Mouse (Mus musculus): ENCODE data around the gene Ksr1.

Gene Ksr1

DNA sequence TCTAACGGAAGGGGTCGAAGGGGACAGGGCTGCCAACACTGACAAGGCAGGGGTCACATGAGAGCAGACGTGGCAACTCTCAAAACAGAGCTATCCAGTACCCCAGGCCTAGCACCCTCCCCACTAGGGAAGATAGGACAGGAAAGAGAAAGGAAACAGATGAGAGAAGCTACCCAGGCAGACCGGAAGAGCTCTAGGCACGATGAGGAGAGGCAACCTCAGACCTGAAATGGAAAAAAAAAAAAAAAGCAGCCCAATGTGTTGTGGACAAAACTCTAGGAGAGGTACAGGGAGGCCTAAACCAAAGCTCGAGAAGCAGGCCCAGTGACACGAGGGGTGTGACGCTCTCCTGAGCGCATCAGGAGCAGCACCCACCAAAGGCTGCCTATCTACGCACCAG, 23.7 kb downstream of the Ksr1 start:
- no peak for DNase-seq (ENCODE audit: low spot score)

DNA sequence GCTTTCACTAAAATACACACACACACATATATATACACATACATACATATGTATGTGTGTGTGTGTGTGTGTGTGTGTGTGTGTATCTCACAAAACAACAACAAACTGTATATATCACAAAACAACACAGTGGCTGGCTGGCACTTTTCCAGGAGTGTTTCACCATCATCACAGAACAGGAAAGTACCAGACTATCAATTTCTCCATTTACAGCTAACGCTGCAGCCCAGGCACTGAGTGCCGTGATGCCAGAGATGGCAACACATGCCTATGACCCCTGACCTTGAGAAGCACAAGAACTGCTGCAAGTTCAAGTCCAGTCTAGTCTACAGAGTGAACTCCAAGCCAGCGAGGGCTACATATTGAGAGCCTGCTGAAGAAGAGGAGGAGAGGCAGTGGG, 26.1 kb downstream of the Ksr1 start:
- no peak for DNase-seq (ENCODE audit: low spot score)

DNA sequence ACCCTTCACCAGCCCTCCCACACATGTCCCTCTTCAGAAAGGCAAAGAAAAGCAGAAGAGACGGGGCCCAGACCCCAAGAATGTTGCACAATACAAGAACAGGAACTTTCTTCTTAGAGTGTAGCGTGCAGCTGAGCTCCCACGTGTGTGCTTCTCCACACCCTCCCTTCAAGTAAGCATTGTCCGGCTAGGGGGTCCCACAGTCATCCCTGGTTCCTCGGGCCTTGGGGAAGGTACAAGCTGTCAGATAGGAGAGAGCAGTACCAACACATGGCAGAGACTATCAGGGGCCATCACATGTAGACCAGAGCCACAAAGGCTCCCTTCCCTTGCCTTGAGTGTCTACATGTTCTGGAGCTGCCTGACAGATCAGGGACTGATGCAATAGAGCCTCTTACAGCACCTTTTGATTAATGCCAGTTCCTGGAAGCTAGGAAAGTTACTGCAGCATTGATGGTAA, 27.3 kb downstream of the Ksr1 start:
- no peak for DNase-seq (ENCODE audit: low spot score)

DNA sequence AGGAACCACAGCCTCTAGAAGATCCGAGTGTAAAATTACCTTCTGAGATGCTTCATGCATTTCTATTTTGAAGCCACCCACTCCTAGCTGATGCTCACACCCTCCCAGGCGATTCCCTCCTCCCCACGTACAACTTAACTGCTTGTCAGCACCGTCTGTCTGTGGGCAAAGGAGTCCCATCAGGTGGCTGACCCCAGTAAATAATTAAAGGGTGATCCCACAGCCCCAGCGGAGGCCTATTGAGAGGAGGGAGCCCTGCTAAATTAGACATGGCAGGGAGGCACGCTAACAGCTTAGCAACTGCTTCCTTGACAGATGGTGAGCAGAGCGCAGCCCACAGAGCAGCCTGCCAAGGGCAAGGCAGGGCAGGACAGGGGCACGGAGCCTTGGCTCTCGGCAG, 29.5 kb downstream of the Ksr1 start:
- DNase-seq (ENCODE audit: low spot score), result peak; percentile 40

DNA sequence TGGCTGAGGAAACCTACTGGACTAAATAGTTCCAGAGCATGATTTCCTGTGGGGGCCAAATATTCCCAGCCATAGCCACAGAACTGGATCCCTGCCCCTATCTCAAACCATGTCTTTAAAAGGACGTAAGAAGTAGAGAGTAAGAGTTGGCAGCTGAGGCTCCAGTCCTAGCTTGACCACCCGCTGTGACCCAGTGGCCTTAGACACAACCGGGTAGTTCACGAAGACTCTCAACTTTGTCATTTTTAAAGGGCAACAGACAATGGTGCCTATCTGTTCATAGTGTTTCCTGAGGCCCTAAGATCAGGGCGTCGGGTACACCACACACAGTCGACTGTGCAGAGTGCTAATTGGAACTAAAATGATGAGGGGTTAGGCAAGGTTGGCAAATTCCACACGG, 30.5 kb downstream of the Ksr1 start:
- DNase-seq (ENCODE audit: low spot score), result no peak

DNA sequence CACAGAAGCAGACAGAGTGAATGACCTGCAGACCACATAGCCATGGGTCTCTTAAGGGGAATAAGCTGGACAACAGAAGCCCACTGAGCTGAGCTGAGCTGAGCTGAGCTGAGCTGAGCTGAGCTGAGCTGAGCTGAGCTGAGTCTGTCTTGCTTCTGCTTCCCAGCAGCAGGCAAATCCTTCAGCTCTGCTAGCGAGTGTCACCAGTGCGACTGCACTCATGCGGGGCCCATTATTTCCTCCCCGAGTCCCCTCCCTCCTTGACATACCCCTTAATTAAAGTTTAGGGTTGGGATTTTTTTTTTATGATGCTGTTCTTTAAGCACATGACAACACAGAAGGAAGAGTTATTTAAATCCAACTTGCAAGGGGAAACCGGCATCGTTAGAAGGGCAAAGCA, 32.1 kb downstream of the Ksr1 start:
- DNase-seq (ENCODE audit: low spot score), result no peak

DNA sequence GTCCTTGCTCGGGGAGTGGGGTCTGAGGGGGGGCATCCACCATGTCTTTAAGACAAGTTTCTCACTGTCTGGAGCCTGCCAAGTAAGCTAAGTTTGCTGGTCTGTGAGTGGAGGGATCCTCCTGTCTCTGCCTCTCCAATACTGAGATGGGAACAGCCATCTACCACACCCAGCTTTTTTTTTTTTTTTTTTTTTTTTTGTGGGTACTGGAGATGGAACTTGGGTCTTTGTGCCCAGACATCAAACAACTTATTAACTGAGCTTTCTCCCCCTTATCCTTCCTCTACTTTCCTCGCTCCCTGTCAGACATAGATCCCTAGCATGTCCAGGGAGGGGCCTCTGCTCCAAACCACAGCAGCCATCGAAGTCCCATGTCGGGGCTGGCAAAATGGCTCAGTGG, 32.8 kb downstream of the Ksr1 start:
- no peak for DNase-seq (ENCODE audit: low spot score)

DNA sequence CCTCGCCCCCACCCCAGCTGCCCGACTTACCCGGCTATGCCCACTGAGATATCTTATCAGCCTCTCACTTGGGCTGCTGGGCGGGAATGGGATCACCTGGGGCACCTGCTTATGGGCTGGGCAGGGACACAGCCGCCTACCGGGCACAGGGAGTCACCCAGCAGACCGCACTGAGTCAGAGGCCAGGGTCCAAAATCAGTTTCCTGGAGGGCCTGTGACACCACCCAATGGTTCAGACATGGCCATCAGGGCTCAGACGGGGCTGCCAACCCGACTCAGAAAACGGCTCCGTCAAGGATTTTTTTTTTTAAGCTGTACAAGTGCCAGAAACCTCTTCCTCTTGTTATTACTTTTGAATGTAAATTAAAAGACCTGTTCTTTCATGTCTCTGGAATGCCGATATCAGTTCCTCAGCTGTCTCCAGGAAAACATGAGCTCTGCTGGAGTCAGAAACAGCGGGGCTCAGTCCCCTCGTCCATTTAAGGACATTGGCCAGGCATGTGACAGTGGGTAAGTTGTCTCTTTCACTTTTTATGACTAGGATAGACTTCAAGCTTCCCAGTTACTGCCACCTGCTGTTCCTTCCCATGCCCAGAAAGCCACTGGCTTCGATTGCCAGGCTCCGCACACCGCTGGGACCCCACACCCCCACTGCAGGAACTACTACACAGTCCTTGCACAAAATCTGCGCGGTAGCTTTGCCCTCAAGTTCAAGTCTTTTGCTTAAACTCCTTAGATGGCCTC, 33.5 kb downstream of the Ksr1 start:
- DNase-seq (ENCODE audit: low spot score), result no peak

DNA sequence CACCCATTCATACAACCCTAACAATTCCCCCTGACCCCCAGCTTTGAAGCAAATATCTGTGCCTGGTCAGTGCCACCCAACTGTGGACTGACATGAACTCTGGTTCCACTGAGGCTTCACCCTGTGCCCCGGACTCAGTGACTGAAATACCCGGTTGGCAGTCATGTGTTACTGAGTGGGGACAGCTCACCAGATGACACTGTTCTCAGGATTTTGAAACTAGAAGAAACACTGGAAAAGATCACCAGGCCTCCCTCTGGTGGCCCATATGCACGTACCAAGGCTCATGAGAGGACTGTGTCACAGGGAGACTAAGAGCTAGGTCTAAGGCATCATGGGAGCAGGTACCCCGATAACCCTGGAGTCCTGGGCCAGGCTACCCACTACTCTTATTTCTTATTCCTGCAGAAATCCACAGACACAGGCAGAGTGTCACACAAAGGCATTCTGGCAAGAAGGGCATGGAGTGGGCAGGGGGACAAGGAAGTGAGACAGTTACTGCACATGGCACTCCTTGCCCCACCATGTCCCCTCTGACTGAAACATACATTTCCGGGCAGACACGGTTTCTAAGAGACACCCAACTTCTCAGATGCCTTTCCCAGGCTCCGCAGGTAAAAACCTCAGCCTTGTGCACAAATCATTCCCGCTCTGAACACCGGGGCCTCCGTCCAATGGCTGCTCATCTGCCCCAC, 34.2 kb downstream of the Ksr1 start:
- DNase-seq (ENCODE audit: low spot score), result no peak

DNA sequence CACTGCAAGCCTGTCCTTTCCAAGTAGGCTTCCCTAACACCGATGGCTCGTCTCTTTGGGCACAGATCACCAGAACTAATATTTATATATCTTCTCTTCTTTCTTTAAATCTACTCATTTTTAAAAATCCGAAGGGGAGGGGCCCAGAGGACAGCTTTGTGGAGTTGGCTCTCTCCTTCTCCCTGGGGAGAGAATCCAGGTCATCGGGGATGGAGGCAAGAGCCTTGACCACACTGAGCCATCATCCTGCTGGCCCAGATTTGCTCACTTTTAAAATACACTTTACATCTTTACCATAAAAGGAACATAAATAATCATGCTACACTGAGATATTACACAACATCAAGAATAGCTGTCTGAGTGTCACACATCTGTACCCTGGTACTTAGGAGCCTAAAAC, 35.8 kb downstream of the Ksr1 start:
- no peak for DNase-seq (ENCODE audit: low spot score)

DNA sequence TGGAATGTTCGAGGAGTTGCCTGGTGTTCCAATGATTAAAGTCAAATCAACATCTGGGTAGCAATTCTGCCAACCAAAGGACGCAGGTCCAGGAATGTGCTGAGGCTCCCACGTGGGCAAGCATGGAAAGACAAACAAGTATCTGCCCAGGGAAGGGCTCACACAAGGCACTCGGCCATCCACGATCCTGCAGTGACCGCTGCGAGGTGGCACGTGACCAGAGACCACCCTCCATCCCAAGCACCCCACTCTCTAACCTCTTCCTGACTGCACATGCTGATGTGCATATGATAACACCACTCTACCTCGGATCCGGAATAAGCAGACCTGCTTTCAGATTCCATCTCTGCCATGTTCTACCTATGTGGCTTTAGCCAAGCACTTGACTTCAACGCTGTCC, 38.3 kb downstream of the Ksr1 start:
- DNase-seq (ENCODE audit: low spot score), result no peak

DNA sequence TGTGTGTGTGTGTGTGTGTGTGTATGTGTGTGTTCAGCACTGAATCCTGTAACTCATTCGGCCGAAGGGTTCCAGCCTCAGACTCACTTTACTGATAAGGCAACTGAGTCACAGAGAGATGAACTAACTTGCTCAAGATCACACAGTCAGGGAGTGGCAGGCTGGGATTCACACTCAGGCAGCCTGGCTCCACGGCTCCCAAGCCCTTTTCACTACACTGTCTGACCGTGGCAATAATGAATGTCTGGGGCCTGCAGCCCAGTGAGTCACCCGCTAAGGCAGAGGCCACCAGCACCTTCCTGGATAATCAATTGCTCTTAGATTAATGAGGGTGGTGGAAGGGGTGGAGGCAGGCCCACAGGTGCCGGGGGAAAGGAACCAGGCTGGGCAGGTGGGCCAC, 41.2 kb downstream of the Ksr1 start:
- no peak for DNase-seq (ENCODE audit: low spot score)

DNA sequence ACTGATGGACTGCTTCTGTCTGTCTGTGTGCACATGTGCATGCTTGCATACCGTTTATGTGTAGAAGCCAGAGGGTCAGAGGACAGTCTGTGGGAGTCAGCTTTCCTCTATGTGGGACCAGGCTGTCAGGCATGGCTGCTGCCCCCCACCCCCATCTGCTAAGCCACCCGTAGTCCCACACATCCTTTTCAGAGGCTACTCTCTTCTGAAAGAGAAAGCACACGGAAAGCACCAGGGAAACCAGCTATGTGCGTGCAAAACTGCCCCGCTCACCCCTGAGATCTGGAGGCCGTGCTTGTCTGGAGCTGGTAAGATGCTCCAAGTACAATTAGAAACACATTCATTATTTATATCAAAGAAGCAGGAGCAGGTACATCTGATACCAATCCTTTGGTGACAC, 41.7 kb downstream of the Ksr1 start:
- DNase-seq (ENCODE audit: low spot score), result no peak

DNA sequence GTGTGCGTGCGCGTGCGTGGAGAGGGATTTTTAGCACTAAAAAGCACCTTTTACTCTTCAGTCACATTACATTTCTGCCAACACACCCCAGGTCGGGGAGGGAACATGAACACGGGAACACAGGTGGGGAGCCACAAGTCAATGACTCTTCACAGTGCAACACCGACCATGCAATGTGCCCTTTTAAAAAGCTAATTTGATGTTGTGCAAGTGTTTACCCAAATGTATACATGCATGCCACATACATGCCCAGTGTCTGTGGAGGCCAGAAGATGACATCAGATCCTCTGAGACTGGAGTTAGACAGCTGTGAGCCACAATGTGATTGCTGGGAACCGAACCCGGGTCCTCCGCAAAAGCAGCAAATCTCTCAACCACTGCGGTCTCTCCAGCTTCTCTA, 42.1 kb downstream of the Ksr1 start:
- no peak for DNase-seq (ENCODE audit: low spot score)

DNA sequence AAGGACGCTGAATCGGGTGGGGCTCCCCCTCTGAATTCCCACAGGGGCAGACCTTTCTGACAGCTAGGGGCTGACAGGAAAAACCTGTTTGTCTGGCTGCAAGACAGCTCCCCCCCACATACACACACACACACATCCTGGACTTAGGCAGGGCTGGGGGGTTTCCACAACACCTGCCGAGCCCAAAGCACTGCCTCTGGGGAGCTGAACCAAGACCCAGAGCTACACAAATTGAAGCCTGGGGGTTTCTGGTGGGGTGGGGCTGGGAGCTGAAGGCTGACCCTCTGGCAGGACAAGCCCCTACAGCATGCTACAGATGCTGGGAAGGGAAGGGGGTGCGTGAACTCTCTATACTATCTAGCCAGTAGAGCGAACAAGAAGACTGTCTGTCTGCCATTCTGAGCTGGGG, 42.7 kb downstream of the Ksr1 start:
- no peak for DNase-seq (ENCODE audit: low spot score)

DNA sequence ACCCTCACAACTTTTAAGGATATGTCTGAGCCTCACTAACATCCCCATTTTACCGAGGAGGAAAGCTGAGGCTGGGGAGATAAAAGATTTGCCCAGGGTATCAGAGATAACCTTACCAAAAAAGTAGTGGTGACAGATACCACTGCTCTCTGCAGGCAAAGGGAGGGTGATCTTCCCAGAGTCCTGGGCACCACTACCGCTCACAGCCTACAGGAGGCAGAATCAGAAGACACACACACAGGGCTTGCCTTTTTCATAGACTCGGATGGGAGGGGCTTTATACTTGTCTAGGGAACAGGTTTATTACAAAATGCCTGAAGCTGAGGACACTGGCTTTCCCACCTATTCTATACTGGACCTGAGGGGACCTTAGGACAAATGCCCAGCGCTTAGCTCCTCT, 43.9 kb downstream of the Ksr1 start:
- no peak for DNase-seq (ENCODE audit: low spot score)

DNA sequence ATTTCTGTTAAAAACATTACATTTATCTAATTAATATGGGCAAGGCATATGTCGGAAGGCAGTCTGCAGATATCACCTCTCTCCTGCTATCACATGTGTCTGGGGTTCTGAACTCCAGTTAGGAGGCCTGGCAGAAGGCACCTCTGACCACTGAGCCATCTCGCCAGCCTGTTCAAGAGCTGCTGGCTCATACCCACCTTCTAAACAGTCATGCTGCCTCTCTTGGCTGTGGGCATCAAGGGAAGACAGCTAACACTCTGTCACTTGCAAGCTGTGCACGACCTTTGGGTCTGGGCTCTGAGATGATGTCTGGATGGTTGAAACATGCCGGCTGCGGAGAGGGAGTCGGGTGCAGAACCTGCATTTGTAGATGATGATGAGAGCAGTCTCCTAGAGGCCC, 44.6 kb downstream of the Ksr1 start:
- DNase-seq (ENCODE audit: low spot score), result no peak

DNA sequence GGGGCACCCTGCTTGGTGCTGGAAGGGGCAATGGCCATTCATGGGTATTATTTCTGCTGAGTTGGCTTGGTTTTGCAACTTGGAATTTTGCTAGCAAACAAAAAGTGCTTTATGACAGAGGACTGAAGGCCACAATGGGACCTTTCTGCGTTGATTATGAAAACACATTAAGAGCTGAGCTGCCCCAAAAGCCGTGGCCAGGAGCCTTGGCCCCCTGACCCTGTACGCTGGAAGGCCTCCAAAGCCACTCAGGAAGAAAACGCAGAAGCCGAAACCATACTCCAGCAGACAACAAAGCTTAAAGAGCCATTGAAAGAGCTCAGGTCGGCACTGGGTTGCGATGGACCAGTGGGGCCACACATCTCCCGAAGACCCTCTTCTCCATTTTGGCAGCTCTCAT, 47.2 kb downstream of the Ksr1 start:
- no peak for DNase-seq (ENCODE audit: low spot score)

DNA sequence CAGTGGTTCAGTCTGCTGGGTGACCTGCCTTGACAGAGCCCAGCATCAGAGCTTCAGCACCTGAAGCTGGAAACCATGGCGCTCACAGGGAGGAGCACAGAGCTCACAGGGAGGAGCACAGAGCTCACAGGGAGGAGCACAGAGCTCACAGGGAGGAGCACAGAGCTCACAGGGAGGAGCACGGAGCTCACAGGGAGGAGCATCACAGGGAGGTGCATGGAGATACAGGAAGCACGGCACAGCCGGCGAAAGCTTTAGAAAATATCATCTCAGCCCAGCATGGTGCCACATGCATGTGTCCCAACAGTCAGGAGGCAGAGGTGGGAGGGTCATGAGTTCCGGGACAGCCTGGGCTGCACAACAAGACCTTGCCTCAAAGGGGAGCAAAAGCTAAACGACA, 48.5 kb downstream of the Ksr1 start:
- DNase-seq (ENCODE audit: low spot score), result no peak

DNA sequence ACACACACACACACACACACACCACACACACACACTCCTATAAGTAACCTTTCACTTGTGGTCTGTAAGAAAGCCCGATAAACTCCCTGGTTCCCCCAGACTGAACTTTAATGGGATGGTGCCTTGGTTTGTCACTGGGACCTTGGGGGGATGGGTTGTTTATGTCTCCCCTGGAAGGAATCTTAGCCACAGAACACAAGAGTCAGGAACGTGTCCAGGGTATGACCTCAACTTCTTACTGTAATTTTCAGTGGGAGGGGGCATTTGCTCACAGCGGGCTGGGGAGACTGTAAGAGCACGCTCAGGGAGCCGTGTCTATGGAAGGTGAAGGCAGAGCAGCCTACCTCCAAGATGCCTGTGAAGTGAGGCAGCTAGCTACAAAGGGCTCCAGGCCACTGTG, 49.5 kb downstream of the Ksr1 start:
- DNase-seq (ENCODE audit: low spot score), result no peak

DNA sequence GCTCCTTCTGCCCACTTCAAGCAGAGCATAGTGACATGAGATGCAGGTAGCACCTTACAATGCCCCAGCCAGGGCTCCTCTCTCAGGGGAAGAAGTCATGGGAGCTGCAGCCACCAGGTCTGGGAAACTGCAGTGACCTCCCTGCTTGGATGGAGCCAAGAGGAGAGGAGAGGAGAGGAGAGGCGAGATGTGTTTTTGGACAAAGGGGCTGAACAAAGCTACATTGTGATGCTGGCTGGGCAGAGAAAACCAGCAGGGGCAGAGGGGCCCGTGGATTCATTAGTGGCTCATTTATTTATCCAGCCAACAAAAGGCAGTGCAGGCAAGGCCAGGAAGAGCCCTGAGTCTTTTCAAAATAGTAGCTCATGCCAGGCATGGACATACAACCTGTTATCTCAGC, 50.5 kb downstream of the Ksr1 start:
- peak; percentile 57 for DNase-seq (ENCODE audit: low spot score)

DNA sequence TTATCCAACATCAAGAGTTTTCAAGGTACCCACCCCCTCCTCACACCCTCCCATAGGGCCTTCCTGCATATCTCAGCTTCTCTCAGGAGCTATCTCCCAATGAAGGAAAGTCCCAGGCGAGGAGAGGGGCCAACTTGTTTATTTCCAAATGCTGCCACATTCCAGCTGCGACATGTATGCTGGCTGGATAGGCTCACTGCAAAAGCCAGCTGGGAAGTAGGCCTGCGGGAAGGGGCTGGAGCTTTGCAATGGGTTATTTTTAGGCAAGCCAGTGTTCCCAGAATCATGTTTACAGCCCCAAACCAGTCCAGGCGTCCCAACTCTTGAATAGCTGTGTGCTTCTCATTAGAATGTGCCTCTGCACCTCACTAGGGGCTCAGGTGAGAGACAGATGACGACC, 51.5 kb downstream of the Ksr1 start:
- no peak for DNase-seq (ENCODE audit: low spot score)

DNA sequence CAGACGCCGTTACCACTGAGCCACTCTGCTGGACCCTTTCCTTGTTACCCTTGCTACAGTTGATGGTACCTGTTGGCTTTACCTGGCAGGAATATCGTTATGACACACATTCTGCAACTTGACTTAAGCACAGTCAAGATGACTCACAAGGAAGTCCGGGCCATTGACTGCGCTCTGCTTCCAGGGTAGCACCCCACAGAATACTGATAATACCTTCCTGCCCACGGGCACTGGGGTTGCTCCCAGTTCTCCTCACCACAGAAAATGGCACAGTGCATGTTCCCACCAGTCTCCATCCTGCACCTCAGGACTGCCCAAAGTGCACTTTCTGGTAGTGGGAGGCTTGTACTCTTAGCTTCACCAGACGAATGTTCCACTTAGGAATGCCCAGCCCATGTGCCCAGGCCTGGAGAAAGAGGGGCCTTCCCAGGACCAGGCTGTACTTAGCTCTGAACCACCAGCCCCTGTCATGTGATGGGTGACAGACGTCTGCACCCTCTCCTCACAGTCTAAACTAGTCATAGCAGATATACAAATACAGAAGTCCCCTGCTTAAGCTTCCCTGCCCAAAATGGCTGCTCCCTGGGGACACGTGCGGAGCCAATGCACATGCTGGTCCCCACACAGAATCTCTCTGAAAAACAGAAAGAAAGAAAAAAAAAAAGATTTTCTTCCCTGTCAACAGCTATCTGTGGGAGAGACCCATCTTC, 52.1 kb downstream of the Ksr1 start:
- no peak for DNase-seq (ENCODE audit: low spot score)
